Mouse (Mus musculus) forebrain, embryonic 15.5 days (tissue): ENCODE measurements around the gene Fam193b. TPM values are rescaled to one million over a fixed set of nuclear protein-coding genes. Genes with fewer than 3 reads are reported as not detected.
A peak's percentile ranks its signal among the peaks of the same experiment; 100 is the strongest.
"Not testable (repeated sequence)": the region's sequence is repeated elsewhere in the genome, so short reads cannot be mapped to it uniquely, and the experiment has no call there.

ENCODE experiments used
- ATAC-seq: fragments of 200-750 bp; cut with Nextera tagmentation; replicated peaks from 2 replicates; pipeline ENCODE4 v1.8.0; 2017; ENCODE audit warnings: mild to moderate bottlenecking, moderate TSS enrichment, moderate library complexity
- H3K27ac ChIP-seq: fragments of 300-500 bp; sonication (generic); replicated peaks from 2 replicates; pipeline ENCODE4 v1.5.1; 2015; ENCODE audit warnings: mild to moderate bottlenecking, inconsistent platforms
- H3K27me3 ChIP-seq: fragments of 300-500 bp; sonication (generic); 2 replicates; pipeline ENCODE4 v1.6.1; 2015; ENCODE audit warnings: inconsistent platforms
- H3K36me3 ChIP-seq: fragments of 300-500 bp; sonication (generic); 2 replicates; pipeline ENCODE4 v1.6.1; 2015; ENCODE audit warnings: mild to moderate bottlenecking, inconsistent platforms
- H3K4me1 ChIP-seq: fragments of 300-500 bp; sonication (generic); 2 replicates; pipeline ENCODE4 v1.6.1; 2015; ENCODE audit warnings: inconsistent platforms
- H3K4me2 ChIP-seq: fragments of 300-500 bp; sonication (generic); replicated peaks from 2 replicates; pipeline ENCODE4 v1.6.1; 2015; ENCODE audit warnings: mild to moderate bottlenecking, inconsistent platforms
- H3K4me3 ChIP-seq: fragments of 300-500 bp; sonication (generic); 2 replicates; pipeline ENCODE4 v1.5.1; 2015; ENCODE audit warnings: mild to moderate bottlenecking, inconsistent platforms
- H3K9ac ChIP-seq: fragments of 300-500 bp; sonication (generic); replicated peaks from 2 replicates; pipeline ENCODE4 v1.6.1; 2015; ENCODE audit warnings: mild to moderate bottlenecking, inconsistent platforms
- H3K9me3 ChIP-seq: fragments of 300-500 bp; sonication (generic); 2 replicates; pipeline ENCODE4 v1.6.1; 2016; ENCODE audit warnings: inconsistent platforms
- WGBS: fragments of 180-500 bp; shearing (Covaris S2); methylation state at CpG from one replicate; pipeline ENCODE4 v1.1.7; 2015; ENCODE audit warnings: mixed read lengths; 5-methylcytosine and 5-hydroxymethylcytosine counted together
- polyA plus RNA-seq: library from polyadenylated mRNA; unstranded; fragments of >200 nt; fragmentation: Nextera tagmentation; extraction: Ambion mirVana; gene quantifications from 2 replicates; pipeline ENCODE4 v1.2.1, GENCODE M21; 2015

Gene Fam193b
- polyA plus RNA-seq, 1 experiment from 2014 or later = 62.4 TPM

- 94% methylated on average over 12 of the region's 12 CpGs for WGBS
These were observed 25.9 kb upstream of the Fam193b start for GRCm38 (mm10) chr13:55596802-55597201.

GRCm38 (mm10) chr13:55595375-55595774 lies 24.5 kb upstream of the Fam193b start:
- no peaks in the 10 kb centered on the region for H3K9me3 ChIP-seq
- no peaks in the 10 kb centered on the region for H3K27me3 ChIP-seq
- no peak overlapping the region for H3K27ac ChIP-seq
- no peak overlapping the region for H3K4me2 ChIP-seq
- H3K4me1 ChIP-seq = peaks cover 20% of the 10 kb centered on the region
- no peak overlapping the region for H3K9ac ChIP-seq
- 80% methylated on average over 12 of the region's 12 CpGs for WGBS
- peaks cover 30% of the 10 kb centered on the region for H3K36me3 ChIP-seq
- H3K4me3 ChIP-seq = no peak overlapping the region
- no peak for ATAC-seq

More at GRCm38 (mm10) chr13:55596802-55597201, 25.9 kb upstream of the Fam193b start:
- no peak overlapping the region for H3K9ac ChIP-seq
- H3K4me2 ChIP-seq = no peak overlapping the region
- peaks cover 34% of the 10 kb centered on the region for H3K4me1 ChIP-seq
- H3K27me3 ChIP-seq = no peaks in the 10 kb centered on the region
- peaks cover 30% of the 10 kb centered on the region for H3K36me3 ChIP-seq
- H3K27ac ChIP-seq = no peak overlapping the region
- no peaks in the 10 kb centered on the region for H3K9me3 ChIP-seq
- ATAC-seq = no peak
- no peak overlapping the region for H3K4me3 ChIP-seq

GRCm38 (mm10) chr13:55593254-55593747 lies 22.4 kb upstream of the Fam193b start:
- under 1% methylated on average over 31 of the region's 31 CpGs for WGBS
- Histone ChIP-seq H3K4me3 (peak overlapping the region; percentile 57), H3K27ac (peak overlapping the region; percentile 57), H3K4me2 (peak overlapping the region; percentile 62), H3K9ac (peak overlapping the region; percentile 67), H3K4me1 (peaks cover 14% of the 10 kb centered on the region), H3K36me3 (peaks cover 30% of the 10 kb centered on the region), H3K9me3 (no peaks in the 10 kb centered on the region), H3K27me3 (no peaks in the 10 kb centered on the region; the same call in 1 of the 2 replicates)
- peak; percentile 49 for ATAC-seq

- no peaks in the 10 kb centered on the region; the same call in 1 of the 2 replicates for H3K27me3 ChIP-seq
- H3K27ac ChIP-seq = peak overlapping the region; percentile 57
- H3K36me3 ChIP-seq = peaks cover 25% of the 10 kb centered on the region
- 5% methylated on average over 29 of the region's 29 CpGs for WGBS
- peak overlapping the region; percentile 57 for H3K4me3 ChIP-seq
- H3K4me1 ChIP-seq = peaks cover 14% of the 10 kb centered on the region
- peak; percentile 99 for ATAC-seq
- H3K4me2 ChIP-seq = peak overlapping the region; percentile 62
- H3K9me3 ChIP-seq = no peaks in the 10 kb centered on the region
- peak overlapping the region; percentile 67 for H3K9ac ChIP-seq
These were observed 21.8 kb upstream of the Fam193b start for GRCm38 (mm10) chr13:55592512-55593253.

- Histone ChIP-seq H3K9ac (no peak overlapping the region), H3K27me3 (no peaks in the 10 kb centered on the region; the same call in 1 of the 2 replicates), H3K4me1 (peaks cover 14% of the 10 kb centered on the region), H3K27ac (no peak overlapping the region), H3K4me2 (peak overlapping the region; percentile 41; the same call in 1 of the 2 replicates), H3K9me3 (no peaks in the 10 kb centered on the region), H3K4me3 (peak overlapping the region; percentile 57; the same call in 1 of the 2 replicates), H3K36me3 (peaks cover 19% of the 10 kb centered on the region)
- 77% methylated on average over 4 of the region's 4 CpGs for WGBS
- ATAC-seq = peak; percentile 20; the same call in 1 of the 2 replicates
These were observed 21.1 kb upstream of the Fam193b start for GRCm38 (mm10) chr13:55591961-55592490.

- H3K4me2 ChIP-seq = no peak overlapping the region
- no peak for ATAC-seq
These were observed 7.2 kb upstream of the Fam193b start for GRCm38 (mm10) chr13:55578086-55578485.

GRCm38 (mm10) chr13:55576872-55577271 lies 6.0 kb upstream of the Fam193b start:
- H3K4me3 ChIP-seq, H3K27ac ChIP-seq, ATAC-seq, H3K4me2 ChIP-seq, H3K36me3 ChIP-seq, H3K4me1 ChIP-seq, H3K27me3 ChIP-seq, H3K9me3 ChIP-seq, H3K9ac ChIP-seq: not testable (repeated sequence)
- WGBS = 90% methylated on average over 7 of the region's 7 CpGs

More at GRCm38 (mm10) chr13:55578086-55578485, 7.2 kb upstream of the Fam193b start:
- no peak overlapping the region for H3K27ac ChIP-seq
- no peak overlapping the region for H3K9ac ChIP-seq
- no peaks in the 10 kb centered on the region for H3K36me3 ChIP-seq
- no peaks in the 10 kb centered on the region for H3K4me1 ChIP-seq
- 82% methylated on average over 4 of the region's 4 CpGs for WGBS
- H3K4me3 ChIP-seq = no peak overlapping the region
- H3K27me3 ChIP-seq = no peaks in the 10 kb centered on the region
- no peaks in the 10 kb centered on the region for H3K9me3 ChIP-seq

- Histone ChIP-seq H3K27me3 (no peaks in the 10 kb centered on the region), H3K27ac (no peak overlapping the region), H3K4me3 (no peak overlapping the region), H3K9ac (no peak overlapping the region), H3K9me3 (no peaks in the 10 kb centered on the region), H3K4me1 (peaks cover 12% of the 10 kb centered on the region), H3K36me3 (no peaks in the 10 kb centered on the region), H3K4me2 (no peak overlapping the region)
- no peak for ATAC-seq
- 62% methylated on average over 5 of the region's 5 CpGs for WGBS
These were observed 5.0 kb upstream of the Fam193b start for GRCm38 (mm10) chr13:55575932-55576331.

GRCm38 (mm10) chr13:55574321-55574720 lies 3.4 kb upstream of the Fam193b start:
- Histone ChIP-seq H3K36me3 (no peaks in the 10 kb centered on the region), H3K27me3 (no peaks in the 10 kb centered on the region), H3K27ac (no peak overlapping the region), H3K4me1 (peaks cover 19% of the 10 kb centered on the region), H3K9ac (no peak overlapping the region), H3K4me2 (no peak overlapping the region), H3K9me3 (no peaks in the 10 kb centered on the region), H3K4me3 (no peak overlapping the region)
- no peak for ATAC-seq
- WGBS = 62% methylated on average over 5 of the region's 5 CpGs

GRCm38 (mm10) chr13:55573432-55573831 lies 2.5 kb upstream of the Fam193b start, which contains the start of gene Tmed9:
Gene Tmed9 (plus strand): TSS chr13:55573732.
- H3K27ac ChIP-seq = no peak within 1 kb of the TSS
- no peaks in the 10 kb centered on the region for H3K27me3 ChIP-seq
- H3K9me3 ChIP-seq = no peaks in the 10 kb centered on the region
- H3K4me3 ChIP-seq = no peak within 1 kb of the TSS
- no peaks in the 10 kb centered on the region; the same call in 1 of the 2 replicates for H3K36me3 ChIP-seq
- ATAC-seq = no peak
- H3K9ac ChIP-seq = no peak within 1 kb of the TSS
- 97% methylated on average over 2 of the region's 2 CpGs for WGBS
- no peak within 1 kb of the TSS for H3K4me2 ChIP-seq
- H3K4me1 ChIP-seq = peaks cover 26% of the 10 kb centered on the region

- Histone ChIP-seq H3K27ac (no peak overlapping the region), H3K4me2 (no peak overlapping the region), H3K9ac (no peak overlapping the region), H3K36me3 (no peaks in the 10 kb centered on the region; the same call in 1 of the 2 replicates), H3K27me3 (no peaks in the 10 kb centered on the region), H3K4me1 (peaks cover 32% of the 10 kb centered on the region), H3K4me3 (no peak overlapping the region), H3K9me3 (no peaks in the 10 kb centered on the region)
- no peak for ATAC-seq
- 81% methylated on average over 2 of the region's 2 CpGs for WGBS
These were observed 1.1 kb upstream of the Fam193b start for GRCm38 (mm10) chr13:55571977-55572376.

GRCm38 (mm10) chr13:55570286-55570973 lies 490 bp downstream of the Fam193b start:
- under 1% methylated on average over 47 of the region's 47 CpGs for WGBS
- Histone ChIP-seq H3K27ac (peak overlapping the region; percentile 92), H3K36me3 (no peaks in the 10 kb centered on the region; the same call in 1 of the 2 replicates), H3K9me3 (no peaks in the 10 kb centered on the region), H3K27me3 (no peaks in the 10 kb centered on the region), H3K9ac (peak overlapping the region; percentile 98), H3K4me2 (peak overlapping the region; percentile 92), H3K4me3 (peak overlapping the region; percentile 94), H3K4me1 (peaks cover 35% of the 10 kb centered on the region)
- peak; percentile 73 for ATAC-seq
